Mouse (Mus musculus) liver, adult (tissue): ENCODE results near the gene Sord.

ENCODE experiments used
- GATA4 ChIP-seq: IDR thresholded peaks from 2 replicates; pipeline ENCODE4 v1.6.1; 2014; ENCODE audit warnings: mild to moderate bottlenecking, low read length; ENCODE audit not compliant: insufficient replicate concordance

Gene Sord

DNA sequence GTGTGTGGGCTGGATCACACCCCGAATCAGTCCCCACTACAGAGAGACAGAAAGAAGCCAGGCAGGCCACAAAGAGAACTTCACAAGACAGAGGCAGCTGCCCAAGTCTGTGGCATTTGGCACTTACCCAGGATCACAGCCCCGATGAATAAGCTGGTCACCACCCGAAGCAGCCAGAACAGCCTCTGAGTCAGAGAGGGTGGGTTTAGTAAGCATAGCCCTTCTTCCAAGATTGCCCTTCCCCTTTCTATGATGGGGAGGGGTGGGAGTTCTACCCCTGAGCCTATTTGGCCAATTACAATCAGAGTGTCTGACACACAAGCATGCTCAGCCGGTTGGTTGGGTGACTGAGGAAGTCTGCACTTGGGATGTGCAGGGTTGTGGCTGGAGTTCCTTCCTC lies 71.6 kb downstream of the Sord start:
- TF ChIP-seq GATA4, result no peak

DNA sequence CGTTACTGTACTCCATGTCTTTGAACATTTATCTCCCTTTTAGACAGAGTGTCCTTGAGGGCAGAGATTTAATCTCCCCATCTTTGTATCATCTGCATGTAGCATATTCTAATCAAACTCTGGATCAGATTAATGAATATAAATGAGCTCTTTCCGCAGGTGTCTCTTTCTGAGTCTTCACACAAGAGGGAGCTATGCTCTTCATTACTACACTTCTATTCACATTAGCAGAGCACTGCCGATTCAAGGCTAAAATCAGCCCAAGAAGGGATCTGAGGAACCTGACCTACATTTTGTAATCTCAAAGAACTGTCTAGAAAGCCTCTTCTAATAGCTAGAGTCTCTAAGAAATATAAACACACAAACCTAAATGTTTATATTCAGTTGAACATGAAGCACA lies 75.1 kb downstream of the Sord start:
- no peak for TF ChIP-seq GATA4

DNA sequence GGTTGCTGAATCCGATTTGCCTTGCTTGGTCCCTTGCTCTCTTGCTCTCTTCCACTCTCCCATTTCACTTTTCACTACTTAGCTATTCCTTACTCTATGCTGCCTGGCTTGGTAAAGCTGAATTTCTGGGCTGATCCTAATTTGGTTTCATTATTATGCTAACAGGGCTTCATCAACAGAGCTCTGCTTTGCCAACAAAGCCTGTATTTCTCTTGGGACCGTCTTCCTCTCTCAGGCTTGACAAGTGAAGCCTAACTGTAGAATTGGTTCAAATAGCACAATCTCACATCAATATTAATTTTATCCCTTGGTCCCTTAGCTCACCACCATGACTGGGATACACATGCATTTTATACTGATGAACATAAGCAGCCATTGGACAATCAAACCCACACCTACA lies 77.0 kb downstream of the Sord start:
- no peak for TF ChIP-seq GATA4

DNA sequence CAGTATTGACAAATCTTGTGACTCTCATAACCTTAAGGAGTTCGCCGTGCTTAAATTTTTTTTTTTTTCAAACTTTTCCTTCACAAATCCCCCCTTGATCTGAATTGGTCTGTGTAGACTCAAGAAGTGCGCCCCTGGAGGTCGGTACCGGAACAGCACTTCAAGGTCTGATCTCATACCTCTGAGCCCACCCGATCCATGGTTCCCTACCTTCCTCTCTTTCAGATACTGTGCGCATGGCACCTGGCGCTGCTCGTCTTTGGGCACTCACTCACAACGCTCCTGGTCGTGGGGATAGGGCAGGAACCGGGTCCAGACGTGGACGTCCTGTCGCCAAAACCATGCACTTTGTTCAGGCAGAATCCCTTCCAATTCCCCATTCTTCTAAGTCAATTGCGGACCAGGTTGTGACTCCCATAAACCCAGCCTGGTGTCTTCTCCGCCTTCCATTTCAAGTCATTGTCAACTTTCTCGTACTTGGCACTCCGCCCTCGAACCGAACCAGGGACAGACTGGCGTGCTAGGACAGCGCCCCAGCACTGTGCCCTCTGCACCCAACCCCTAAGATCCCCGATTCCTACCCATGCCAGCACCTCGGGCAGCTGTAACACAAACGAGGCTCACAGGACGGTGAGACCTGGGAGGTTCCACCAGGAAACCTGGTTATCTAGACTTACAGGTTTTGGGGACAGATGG lies 78.3 kb downstream of the Sord start:
- TF ChIP-seq GATA4, result no peak

DNA sequence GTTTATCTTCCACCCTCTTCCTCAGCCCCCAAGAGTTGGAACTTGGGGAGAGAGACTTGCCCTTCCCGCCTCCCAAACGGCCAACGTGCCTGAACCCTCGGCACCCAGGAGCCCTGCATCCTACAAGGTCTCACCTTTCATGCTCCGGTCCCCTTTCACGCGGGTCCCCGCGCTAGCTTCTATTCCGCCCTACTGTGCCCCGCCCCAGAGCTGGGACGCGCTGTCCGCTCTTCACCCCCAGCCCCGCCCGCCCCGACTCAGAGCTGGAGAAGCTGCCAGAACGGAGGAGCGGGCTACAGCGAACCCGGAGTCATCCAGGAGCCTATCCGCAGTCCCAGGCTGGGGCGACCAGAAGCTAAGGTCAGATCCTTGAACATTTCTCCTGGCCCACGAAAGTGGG lies 79.0 kb downstream of the Sord start, which contains the start of gene Duoxa1:
Gene Duoxa1, minus strand, starts transcription at position 195 of the 400 bp plus-strand sequence.
- no peak for TF ChIP-seq GATA4
